Mouse (Mus musculus): ENCODE measurements at regions not wholly inside any gene's neighbourhood (a gene's known extent, or its start where the extent isn't known, plus 50 kb on each side); places are given as distances from the start of the nearest gene placed in this dataset.

GRCm38 (mm10) chr5:118351301-118351700, 106.3 kb downstream of the 2410131K14Rik start:
- no peak for ATAC-seq (ENCODE audit: extremely low read depth, insufficient number of reproducible peaks, low FRiP score, poor library complexity, severe bottlenecking)
- peaks cover 10% of the 10 kb centered on the region for H3K27me3 ChIP-seq (ENCODE audit: insufficient read depth, low read length)
- H3K4me3 ChIP-seq (ENCODE audit: low read depth, low read length), result no peak overlapping the region
- peaks cover 8% of the 10 kb centered on the region; the same call in 1 of the 2 replicates for H3K4me1 ChIP-seq (ENCODE audit: insufficient read depth, low read depth, low read length)
- DNase-seq (ENCODE audit: low spot score), result no peak
- no peak for TF ChIP-seq POLR2AphosphoS5 (IDR thresholded peaks at IDR 0.05; ENCODE audit: insufficient replicate concordance, low read depth, low read length)
- TF ChIP-seq GATA1 (IDR thresholded peaks at IDR 0.05; ENCODE audit: borderline replicate concordance, low read length), result no peak
- no peak for TF ChIP-seq TAL1 (conservative IDR thresholded peaks at IDR 0.05; ENCODE audit: low read depth, low read length)
- no peak for TF ChIP-seq CTCF (IDR thresholded peaks at IDR 0.05; ENCODE audit: low read depth, low read length)
- no peak for TF ChIP-seq GATA2 (IDR thresholded peaks at IDR 0.05; ENCODE audit: borderline replicate concordance, low read depth, low read length)
- H3K36me3 ChIP-seq (replicated peaks), result no peaks in the 10 kb centered on the region
- H3K9me3 ChIP-seq (replicated peaks), result peaks cover 2% of the 10 kb centered on the region

- no peak for DNase-seq (ENCODE audit: low spot score)
- TF ChIP-seq CTCF (IDR thresholded peaks at IDR 0.05; ENCODE audit: low read depth, low read length) (no peak), GATA1 (IDR thresholded peaks at IDR 0.05; ENCODE audit: borderline replicate concordance, low read length) (no peak), TAL1 (conservative IDR thresholded peaks at IDR 0.05; ENCODE audit: low read depth, low read length) (no peak), GATA2 (IDR thresholded peaks at IDR 0.05; ENCODE audit: borderline replicate concordance, low read depth, low read length) (no peak), POLR2AphosphoS5 (IDR thresholded peaks at IDR 0.05; ENCODE audit: insufficient replicate concordance, low read depth, low read length) (no peak)
- Histone ChIP-seq H3K4me1 (ENCODE audit: insufficient read depth, low read depth, low read length) (peaks cover 8% of the 10 kb centered on the region; the same call in 1 of the 2 replicates), H3K4me3 (ENCODE audit: low read depth, low read length) (no peak overlapping the region), H3K36me3 (replicated peaks) (no peaks in the 10 kb centered on the region), H3K27me3 (ENCODE audit: insufficient read depth, low read length) (peaks cover 14% of the 10 kb centered on the region), H3K9me3 (replicated peaks) (peaks cover 2% of the 10 kb centered on the region)
- ATAC-seq (ENCODE audit: extremely low read depth, insufficient number of reproducible peaks, low FRiP score, poor library complexity, severe bottlenecking), result no peak
Measured at GRCm38 (mm10) chr5:118352142-118352541, 107.1 kb downstream of the 2410131K14Rik start.

GRCm38 (mm10) chr5:118353061-118353460, 108.0 kb downstream of the 2410131K14Rik start:
- TF ChIP-seq POLR2AphosphoS5 (IDR thresholded peaks at IDR 0.05; ENCODE audit: insufficient replicate concordance, low read depth, low read length), result no peak
- TF ChIP-seq CTCF (IDR thresholded peaks at IDR 0.05; ENCODE audit: low read depth, low read length), result no peak
- TF ChIP-seq GATA1 (IDR thresholded peaks at IDR 0.05; ENCODE audit: borderline replicate concordance, low read length), result no peak
- TF ChIP-seq GATA2 (IDR thresholded peaks at IDR 0.05; ENCODE audit: borderline replicate concordance, low read depth, low read length), result no peak
- no peak for TF ChIP-seq TAL1 (conservative IDR thresholded peaks at IDR 0.05; ENCODE audit: low read depth, low read length)
- H3K9me3 ChIP-seq (replicated peaks), result peaks cover 2% of the 10 kb centered on the region
- H3K4me1 ChIP-seq (ENCODE audit: insufficient read depth, low read depth, low read length), result peaks cover 8% of the 10 kb centered on the region; the same call in 1 of the 2 replicates
- ATAC-seq (ENCODE audit: extremely low read depth, insufficient number of reproducible peaks, low FRiP score, poor library complexity, severe bottlenecking) (no peak), DNase-seq (ENCODE audit: low spot score) (no peak)
- no peaks in the 10 kb centered on the region for H3K36me3 ChIP-seq (replicated peaks)
- peaks cover 14% of the 10 kb centered on the region for H3K27me3 ChIP-seq (ENCODE audit: insufficient read depth, low read length)
- no peak overlapping the region for H3K4me3 ChIP-seq (ENCODE audit: low read depth, low read length)

GRCm38 (mm10) chr5:118353689-118354088, 108.7 kb downstream of the 2410131K14Rik start:
- Histone ChIP-seq H3K4me1 (ENCODE audit: insufficient read depth, low read depth, low read length) (peaks cover 10% of the 10 kb centered on the region), H3K9me3 (replicated peaks) (peaks cover 2% of the 10 kb centered on the region), H3K36me3 (replicated peaks) (no peaks in the 10 kb centered on the region), H3K4me3 (ENCODE audit: low read depth, low read length) (no peak overlapping the region), H3K27me3 (ENCODE audit: insufficient read depth, low read length) (peaks cover 17% of the 10 kb centered on the region)
- no peak for DNase-seq (ENCODE audit: low spot score)
- TF ChIP-seq TAL1 (conservative IDR thresholded peaks at IDR 0.05; ENCODE audit: low read depth, low read length), result no peak
- no peak for TF ChIP-seq GATA2 (IDR thresholded peaks at IDR 0.05; ENCODE audit: borderline replicate concordance, low read depth, low read length)
- TF ChIP-seq GATA1 (IDR thresholded peaks at IDR 0.05; ENCODE audit: borderline replicate concordance, low read length), result no peak
- TF ChIP-seq POLR2AphosphoS5 (IDR thresholded peaks at IDR 0.05; ENCODE audit: insufficient replicate concordance, low read depth, low read length), result no peak
- no peak for TF ChIP-seq CTCF (IDR thresholded peaks at IDR 0.05; ENCODE audit: low read depth, low read length)
- no peak for ATAC-seq (ENCODE audit: extremely low read depth, insufficient number of reproducible peaks, low FRiP score, poor library complexity, severe bottlenecking)

GRCm38 (mm10) chr5:118354127-118354526, 109.1 kb downstream of the 2410131K14Rik start:
- Histone ChIP-seq H3K9me3 (replicated peaks) (peaks cover 2% of the 10 kb centered on the region), H3K4me1 (ENCODE audit: insufficient read depth, low read depth, low read length) (peaks cover 14% of the 10 kb centered on the region), H3K36me3 (replicated peaks) (no peaks in the 10 kb centered on the region), H3K27me3 (ENCODE audit: insufficient read depth, low read length) (peaks cover 18% of the 10 kb centered on the region), H3K4me3 (ENCODE audit: low read depth, low read length) (no peak overlapping the region)
- DNase-seq (ENCODE audit: low spot score) (no peak), ATAC-seq (ENCODE audit: extremely low read depth, insufficient number of reproducible peaks, low FRiP score, poor library complexity, severe bottlenecking) (0 out of 2 replicates have a peak, but pooled peaks have one; percentile 28)
- TF ChIP-seq TAL1 (conservative IDR thresholded peaks at IDR 0.05; ENCODE audit: low read depth, low read length), result no peak
- no peak for TF ChIP-seq POLR2AphosphoS5 (IDR thresholded peaks at IDR 0.05; ENCODE audit: insufficient replicate concordance, low read depth, low read length)
- TF ChIP-seq CTCF (IDR thresholded peaks at IDR 0.05; ENCODE audit: low read depth, low read length), result no peak
- TF ChIP-seq GATA1 (IDR thresholded peaks at IDR 0.05; ENCODE audit: borderline replicate concordance, low read length), result no peak
- TF ChIP-seq GATA2 (IDR thresholded peaks at IDR 0.05; ENCODE audit: borderline replicate concordance, low read depth, low read length), result no peak

- no peak for DNase-seq (ENCODE audit: low spot score)
- TF ChIP-seq GATA1 (IDR thresholded peaks at IDR 0.05; ENCODE audit: borderline replicate concordance, low read length), result no peak
- no peak for TF ChIP-seq CTCF (IDR thresholded peaks at IDR 0.05; ENCODE audit: low read depth, low read length)
- no peak for TF ChIP-seq TAL1 (conservative IDR thresholded peaks at IDR 0.05; ENCODE audit: low read depth, low read length)
- no peak for TF ChIP-seq GATA2 (IDR thresholded peaks at IDR 0.05; ENCODE audit: borderline replicate concordance, low read depth, low read length)
- no peak for ATAC-seq (ENCODE audit: extremely low read depth, insufficient number of reproducible peaks, low FRiP score, poor library complexity, severe bottlenecking)
- H3K27me3 ChIP-seq (ENCODE audit: insufficient read depth, low read length), result peaks cover 18% of the 10 kb centered on the region
- no peaks in the 10 kb centered on the region for H3K36me3 ChIP-seq (replicated peaks)
- peaks cover 2% of the 10 kb centered on the region for H3K9me3 ChIP-seq (replicated peaks)
- H3K4me1 ChIP-seq (ENCODE audit: insufficient read depth, low read depth, low read length), result peaks cover 20% of the 10 kb centered on the region
- no peak overlapping the region for H3K4me3 ChIP-seq (ENCODE audit: low read depth, low read length)
Measured at GRCm38 (mm10) chr5:118354871-118355270, 109.8 kb downstream of the 2410131K14Rik start.

Data from G1E (cell line).